Mouse (Mus musculus) ES-E14 (cell line): ENCODE data around the gene Mrps27.

Source experiments
- CHD2 ChIP-seq: IDR thresholded peaks from 2 replicates; pipeline ENCODE4 v1.6.1; 2014; ENCODE audit warnings: mild to moderate bottlenecking, low read depth, low read length, inconsistent platforms
- HCFC1 ChIP-seq: IDR thresholded peaks from 2 replicates; pipeline ENCODE4 v1.6.1; 2012; ENCODE audit warnings: low read length, inconsistent platforms, borderline replicate concordance; ENCODE audit not compliant: insufficient read depth

DNA sequence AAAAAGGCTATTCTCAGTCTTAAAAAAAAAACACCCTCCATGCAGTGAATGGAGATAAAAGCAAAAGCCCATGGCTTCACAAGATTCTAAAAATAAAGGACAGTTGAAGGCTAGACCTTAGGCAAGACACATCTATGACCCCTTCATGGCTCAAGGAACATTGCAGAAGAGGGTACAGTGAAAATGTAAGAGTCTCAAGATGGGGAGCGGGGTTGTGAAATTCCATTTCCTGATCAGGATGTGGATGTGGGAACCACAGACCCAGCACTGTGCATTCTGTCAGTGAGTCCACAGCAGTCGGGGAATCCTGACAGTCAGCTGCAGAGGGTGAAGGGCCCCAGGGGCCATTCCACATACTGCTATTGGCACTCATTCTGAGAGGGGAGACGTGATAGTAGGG is 48.5 kb downstream of the Mrps27 start:
- TF ChIP-seq CHD2 = no peak
- no peak for TF ChIP-seq HCFC1
